Mouse (Mus musculus): ENCODE data around the gene Ccdc17.

Gene Ccdc17

DNA sequence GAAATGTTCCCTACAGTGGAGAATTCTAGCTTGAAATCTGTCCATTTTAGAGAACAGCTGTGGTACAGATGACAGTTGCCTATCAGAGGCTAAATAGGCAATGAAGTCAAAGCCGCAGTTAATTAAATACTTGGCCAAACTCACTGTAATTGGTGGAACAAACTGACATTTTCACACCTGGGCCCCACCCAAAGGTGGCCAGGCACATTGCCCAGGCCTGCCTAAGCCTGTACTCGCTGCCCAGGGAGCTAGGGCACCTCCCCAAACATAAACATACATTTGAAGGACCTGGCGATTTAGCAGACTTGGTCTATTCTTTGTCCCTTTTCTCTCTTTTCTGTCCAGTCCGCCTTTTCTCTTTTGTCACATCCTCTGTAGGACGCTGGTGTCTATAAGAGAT lies at the start of gene Ccdc17:
Ccdc17 (plus strand) TSS at position 276 of the 400 bp plus-strand sequence.
- DNase-seq (ENCODE audit: low spot score) = peak; percentile 34

GRCm38 (mm10) chr4:116550432-116550831 lies 46.0 kb upstream of the Ccdc17 start:
- no peak for DNase-seq (ENCODE audit: low spot score)

DNA sequence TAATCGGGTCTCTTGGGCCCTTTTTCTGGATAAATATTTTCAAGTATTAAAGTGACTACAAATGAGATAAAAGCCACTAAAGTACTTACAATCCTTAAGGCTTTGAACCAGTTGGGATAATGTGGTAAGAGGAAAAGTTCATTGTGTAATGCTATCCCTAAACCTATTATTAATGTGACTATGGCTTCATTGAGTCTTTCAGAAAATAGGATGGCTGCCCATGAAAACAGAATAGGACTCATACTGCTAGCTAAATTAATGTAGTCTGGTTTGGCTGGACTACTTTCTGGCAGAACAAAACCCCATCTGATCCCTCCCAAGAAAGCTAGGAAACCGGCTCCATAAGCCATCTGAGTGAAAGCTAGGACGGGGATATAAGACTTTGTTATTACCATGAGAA lies 43.4 kb upstream of the Ccdc17 start:
- no peak for DNase-seq (ENCODE audit: low spot score)

DNA sequence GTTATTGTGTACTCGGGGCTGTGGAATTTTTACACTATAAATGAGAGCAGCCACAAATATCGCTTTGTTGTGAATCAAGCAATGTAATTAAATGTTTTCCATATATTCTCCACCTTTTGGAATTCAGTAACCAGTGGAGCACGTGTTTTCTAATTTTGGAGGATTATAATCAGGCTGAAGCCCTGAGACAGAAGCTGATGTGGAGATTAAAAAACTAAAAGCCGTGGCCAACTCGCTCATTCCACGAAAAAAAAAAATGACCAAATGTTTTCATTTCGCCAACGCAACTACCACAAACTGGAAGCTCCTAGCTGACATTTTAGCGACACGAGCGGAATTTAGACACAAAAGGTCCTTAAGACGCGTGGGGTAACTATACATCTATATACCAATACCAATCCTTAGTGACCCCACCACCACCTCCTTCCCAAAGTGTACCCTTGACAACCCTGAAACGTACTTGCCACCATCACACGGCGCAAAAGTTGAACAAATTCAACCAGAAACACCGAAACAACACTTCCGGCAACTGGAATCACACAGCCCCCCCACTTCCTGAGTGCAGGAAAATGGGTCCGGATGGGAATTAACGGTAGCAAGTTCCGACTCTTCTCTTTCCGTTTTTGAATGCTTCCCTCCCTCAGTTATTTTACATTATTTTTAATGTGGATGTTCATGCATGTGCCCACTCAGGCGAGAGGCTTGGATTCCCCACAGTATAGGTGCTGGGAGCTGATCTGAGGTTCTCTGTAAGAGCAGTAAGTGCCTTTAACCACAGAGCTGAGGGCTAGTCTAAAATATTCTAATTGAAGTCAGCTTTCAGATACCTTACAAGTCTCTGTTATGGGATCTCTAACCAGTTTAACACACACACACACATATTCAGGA lies 40.8 kb upstream of the Ccdc17 start, which contains the start of gene Tmem69:
Tmem69 (minus strand) TSS at position 524 of the 888 bp plus-strand sequence.
- DNase-seq (ENCODE audit: low spot score) = peak; percentile 73

DNA sequence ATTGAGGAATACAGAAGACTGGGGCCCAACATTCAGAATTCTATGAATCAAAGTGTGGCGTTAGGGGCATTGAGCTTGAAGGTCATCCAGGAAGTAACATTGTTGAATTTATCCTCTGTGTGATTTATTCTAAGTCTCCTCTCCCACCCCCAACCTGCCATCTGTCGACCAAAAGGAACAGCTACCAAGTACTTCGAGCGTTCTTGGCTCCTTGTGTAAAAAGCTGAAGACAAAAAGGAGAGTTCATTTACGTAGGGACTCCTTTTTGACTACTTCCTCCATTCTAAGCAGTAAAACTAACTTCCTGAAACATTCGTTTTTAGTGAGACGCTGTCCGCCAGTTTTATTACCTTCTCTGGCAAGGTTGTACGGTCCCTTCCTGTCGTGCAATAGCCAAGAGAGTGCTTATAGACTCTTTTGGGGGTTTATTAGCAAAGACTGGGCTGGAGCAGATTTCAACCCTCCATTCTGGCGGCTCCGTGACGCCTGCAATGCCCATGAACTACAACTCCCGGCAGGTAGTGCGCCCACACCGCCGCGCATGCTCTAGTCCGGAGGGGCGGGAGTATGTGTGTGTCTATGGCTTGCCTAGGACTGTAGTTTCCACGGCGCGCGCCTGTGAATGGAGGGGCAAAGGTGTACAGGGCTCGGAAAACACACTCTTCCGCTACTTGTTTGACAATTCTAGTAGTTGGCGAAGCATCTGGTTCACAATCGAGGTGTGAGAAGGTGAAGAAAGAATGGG lies 39.7 kb upstream of the Ccdc17 start:
- DNase-seq (ENCODE audit: low spot score) = peak; percentile 93

DNA sequence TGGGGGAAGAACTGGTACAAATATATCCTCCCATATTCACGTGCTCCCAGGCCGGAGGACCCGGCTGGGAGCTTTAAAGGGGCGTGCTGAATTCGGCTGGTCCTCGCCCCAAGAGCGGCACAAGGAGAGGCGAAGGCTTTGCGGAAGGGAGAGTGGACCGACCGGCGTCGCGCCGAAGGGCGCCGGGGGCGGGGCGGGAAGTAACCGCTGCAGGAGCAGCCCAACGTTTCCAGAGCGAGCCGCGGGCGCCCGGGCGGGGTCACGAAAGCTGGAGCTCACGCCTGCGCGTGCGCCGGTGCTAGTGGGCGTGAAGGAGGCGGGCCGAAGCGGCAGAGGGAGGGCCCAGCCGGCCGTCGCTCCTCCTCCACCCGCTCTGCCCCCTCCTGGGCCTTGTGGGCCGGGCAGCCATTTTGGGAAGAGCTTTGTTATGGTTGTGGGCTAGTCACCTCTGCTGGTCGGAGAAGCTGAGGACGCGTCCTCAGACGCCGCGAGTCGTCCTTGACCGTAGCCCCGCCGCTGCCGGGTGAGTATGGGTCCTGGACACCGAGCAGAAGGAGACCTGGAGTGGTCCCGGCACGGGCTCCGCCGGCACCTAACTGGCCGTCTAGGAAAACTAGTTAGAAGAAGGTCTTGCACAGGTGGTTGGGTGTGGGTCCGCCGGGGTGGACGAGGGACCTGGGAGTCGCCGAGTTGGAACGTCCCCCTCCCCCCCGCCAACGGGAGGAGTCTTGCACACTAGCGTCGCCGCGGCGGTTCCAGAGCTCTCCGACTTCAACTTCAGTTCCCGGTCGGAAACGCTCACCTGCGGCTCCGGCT lies 38.9 kb upstream of the Ccdc17 start, which contains the start of gene Gpbp1l1:
Gpbp1l1 (plus strand) TSS at position 353 of the 816 bp plus-strand sequence.
- DNase-seq (ENCODE audit: low spot score) = peak; percentile 98

GRCm38 (mm10) chr4:116558151-116558882 lies 38.1 kb upstream of the Ccdc17 start:
- no peak for DNase-seq (ENCODE audit: low spot score)

GRCm38 (mm10) chr4:116595793-116596192 lies 661 bp upstream of the Ccdc17 start:
- no peak for DNase-seq (ENCODE audit: low spot score)

- DNase-seq (ENCODE audit: low spot score) = peak; percentile 90
Measured at GRCm38 (mm10) chr4:116596978-116597881, 776 bp downstream of the Ccdc17 start.

- DNase-seq (ENCODE audit: low spot score) = no peak
Measured at GRCm38 (mm10) chr4:116612621-116613020, 16.2 kb downstream of the Ccdc17 start.

DNA sequence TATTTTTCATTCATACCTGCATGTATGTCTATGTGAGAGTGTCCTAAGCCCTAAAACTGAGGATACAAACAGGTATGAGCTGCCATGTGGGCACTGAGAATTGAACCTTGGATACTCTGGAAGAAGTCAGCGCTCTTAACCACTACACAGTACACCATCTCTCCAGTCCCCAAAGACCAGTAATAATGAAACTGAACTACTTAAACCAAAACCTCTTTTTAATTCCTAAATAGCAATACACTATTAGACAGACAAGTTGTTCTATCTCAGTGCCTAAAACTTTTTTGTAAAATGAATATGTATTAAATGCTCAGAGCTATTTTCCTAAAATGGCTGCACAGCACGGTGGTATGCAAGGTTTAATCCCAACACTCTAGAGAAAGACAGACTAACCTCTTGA lies 18.8 kb downstream of the Ccdc17 start:
- no peak for DNase-seq (ENCODE audit: low spot score)

DNA sequence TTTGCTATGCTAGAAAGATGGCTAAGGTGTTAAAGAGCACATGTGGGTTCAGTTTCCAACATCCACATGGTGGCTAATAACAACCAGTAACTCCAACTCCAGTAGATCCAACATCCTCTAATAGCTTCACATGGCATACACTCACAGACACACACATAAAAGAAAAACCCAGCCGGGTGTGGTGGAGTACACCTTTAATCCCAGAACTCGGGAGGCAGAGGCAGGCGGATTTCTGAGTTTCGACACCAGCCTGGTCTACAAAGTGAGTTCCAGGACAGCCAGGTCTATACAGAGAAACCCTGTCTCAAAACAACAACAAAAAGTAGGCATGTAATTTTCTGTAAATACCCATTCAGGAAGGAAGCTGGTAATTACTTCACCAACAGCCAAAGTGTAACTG lies 28.4 kb downstream of the Ccdc17 start:
- DNase-seq (ENCODE audit: low spot score) = no peak

DNA sequence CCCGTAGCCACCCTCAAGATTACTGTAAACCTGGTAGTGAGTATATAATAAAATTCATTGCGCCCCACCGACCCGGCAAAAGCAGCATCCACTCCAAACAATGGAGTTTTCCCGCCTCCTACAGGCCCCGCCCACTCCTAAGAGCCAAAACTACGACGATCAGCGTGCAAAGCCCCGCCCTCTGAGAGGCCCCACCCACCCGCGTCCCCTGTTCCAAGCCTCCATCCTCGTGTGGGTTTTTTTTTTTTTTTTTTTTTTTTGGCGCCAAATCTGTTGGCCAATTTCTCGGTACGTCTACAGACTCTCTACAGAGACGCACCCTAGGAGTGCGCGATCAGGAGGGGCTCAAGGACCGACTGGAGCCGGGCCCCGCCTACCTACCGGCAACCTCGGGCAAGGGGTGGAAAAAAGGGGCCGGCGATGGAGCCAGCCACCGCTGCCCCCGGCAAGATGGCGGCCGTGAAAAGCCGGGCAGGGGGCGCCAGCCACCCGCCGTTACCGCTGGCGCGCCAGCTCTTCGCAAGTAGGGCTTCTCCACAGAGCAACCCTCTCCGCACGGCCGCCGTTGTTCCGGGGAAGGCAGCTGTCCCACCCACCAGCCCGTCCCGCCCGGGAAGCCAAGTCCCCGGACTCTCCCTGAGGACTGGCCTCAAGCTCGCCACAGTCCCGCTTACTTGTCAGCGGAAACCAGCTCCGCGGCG lies 30.4 kb downstream of the Ccdc17 start:
- DNase-seq (ENCODE audit: low spot score) = peak; percentile 82

DNA sequence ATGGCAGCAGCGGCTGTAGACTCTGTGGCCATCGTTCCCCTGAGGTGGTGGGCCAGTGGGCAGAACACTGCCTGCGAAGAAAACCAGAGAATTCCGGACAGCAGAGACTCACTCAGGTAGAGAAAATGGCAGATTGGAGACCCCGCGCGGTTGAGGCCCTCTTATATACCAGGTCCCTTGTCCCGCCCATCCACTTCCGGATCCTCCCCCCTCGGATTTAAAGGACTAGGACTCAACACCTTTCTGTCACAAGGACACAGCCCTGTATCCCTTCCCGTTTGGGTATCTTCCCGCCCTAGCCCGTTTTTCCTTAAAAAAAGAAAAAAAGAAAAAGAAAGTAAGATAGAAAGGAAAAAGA lies 30.9 kb downstream of the Ccdc17 start:
- peak; percentile 91 for DNase-seq (ENCODE audit: low spot score)

GRCm38 (mm10) chr4:116627722-116628662 lies 31.5 kb downstream of the Ccdc17 start, which contains the start of gene Nasp:
Gene Nasp (minus strand): TSS chr4:116627941.
- peak; percentile 83 for DNase-seq (ENCODE audit: low spot score)

GRCm38 (mm10) chr4:116635197-116635596 lies 38.7 kb downstream of the Ccdc17 start:
- no peak for DNase-seq (ENCODE audit: low spot score)

GRCm38 (mm10) chr4:116638821-116639220 lies 42.4 kb downstream of the Ccdc17 start:
- DNase-seq (ENCODE audit: low spot score) = peak; percentile 54

DNA sequence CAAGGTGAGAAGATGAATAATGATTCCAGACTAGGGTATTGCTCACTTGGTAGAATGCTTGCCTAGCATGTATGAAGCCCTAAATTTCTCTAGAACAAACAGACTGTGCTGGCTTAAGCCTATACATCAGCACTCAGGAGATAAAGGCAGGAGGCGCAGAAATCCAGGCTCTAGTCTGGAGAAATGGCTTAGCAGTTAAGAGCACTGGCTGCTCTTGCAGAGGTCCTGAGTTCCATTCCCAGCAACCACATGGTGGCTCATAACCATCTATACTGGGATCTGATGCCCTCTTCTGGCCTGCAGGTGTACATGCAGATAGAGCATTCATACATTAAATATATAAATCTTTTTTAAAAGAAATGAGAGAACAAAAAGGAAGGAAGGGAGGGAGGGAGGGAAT lies 45.6 kb downstream of the Ccdc17 start:
- DNase-seq (ENCODE audit: low spot score) = no peak
